Mouse (Mus musculus) stomach, postnatal 0 days (tissue): Measurements from ENCODE around the gene Gm5773.
"Not testable (repeated sequence)": the region's sequence is repeated elsewhere in the genome, so short reads cannot be mapped to it uniquely, and the experiment has no call there.

Experiments
- CTCF ChIP-seq: IDR thresholded peaks from 2 replicates; pipeline ENCODE4 v1.5.1; 2016; ENCODE audit warnings: antibody characterized with exemption, low read depth, mild to moderate bottlenecking, moderate library complexity
- EP300 ChIP-seq: optimal IDR thresholded peaks from 2 replicates; pipeline ENCODE3; 2016; ENCODE audit warnings: antibody characterized with exemption

- TF ChIP-seq CTCF, EP300: not testable (repeated sequence)
These were observed 18.8 kb upstream of the Gm5773 start for GRCm38 (mm10) chr3:93754022-93754421.
